Mouse (Mus musculus) MEL (cell line): ENCODE measurements around the gene Gfral. TPM values are rescaled to one million over a fixed set of nuclear protein-coding genes. Genes with fewer than 3 reads are reported as not detected.

Experiments used
- DNase-seq: peaks from one replicate; pipeline ENCODE4 v3.0.0; 2011; ENCODE audit warnings: low read depth, low spot score
- H3K27ac ChIP-seq: 2 replicates; pipeline ENCODE4 v1.5.1; 2012; ENCODE audit warnings: low read depth, mild to moderate bottlenecking, control low read depth, low read length, moderate library complexity; ENCODE audit not compliant: control insufficient read depth
- H3K27me3 ChIP-seq, 2 experiments: fragments of 150-350 bp in 1 of 2; sonication (generic) in 1 of 2; 2 replicates each; pipeline ENCODE4 v1.6.1; 2012; ENCODE audit warnings: low read length in 2 of 2, mild to moderate bottlenecking in 2 of 2, improper control_type of control experiment in 1 of 2, moderate library complexity in 1 of 2; ENCODE audit not compliant: insufficient read depth in 2 of 2, control insufficient read depth in 1 of 2
- H3K36me3 ChIP-seq, 2 experiments: 2 replicates each; pipeline ENCODE4 v1.6.1; 2012 to 2014; ENCODE audit warnings: low read length in 2 of 2, improper control_type of control experiment in 1 of 2, inconsistent platforms in 1 of 2, mild to moderate bottlenecking in 1 of 2; ENCODE audit not compliant: insufficient read depth in 2 of 2, control insufficient read depth in 1 of 2
- H3K4me1 ChIP-seq, 2 experiments: fragments of 150-350 bp in 1 of 2; sonication (generic) in 1 of 2; 2 replicates each; pipeline ENCODE4 v1.6.1; 2012; ENCODE audit warnings: low read length in 2 of 2, improper control_type of control experiment in 1 of 2, mild to moderate bottlenecking in 1 of 2; ENCODE audit not compliant: insufficient read depth in 2 of 2, control insufficient read depth in 1 of 2
- H3K4me3 ChIP-seq, 2 experiments: fragments of 150-350 bp in 1 of 2; sonication (generic) in 1 of 2; 2 replicates each; pipeline ENCODE4 v1.5.1; 2012; ENCODE audit warnings: low read depth in 2 of 2, low read length in 2 of 2, mild to moderate bottlenecking in 2 of 2, moderate library complexity in 2 of 2, control low read depth in 1 of 2, improper control_type of control experiment in 1 of 2; ENCODE audit not compliant: control insufficient read depth in 1 of 2, insufficient read depth in 1 of 2
- H3K79me2 ChIP-seq: 2 replicates; pipeline ENCODE4 v1.6.1; 2012; ENCODE audit warnings: mild to moderate bottlenecking, low read length, moderate library complexity; ENCODE audit not compliant: control insufficient read depth, poor library complexity, insufficient read depth
- H3K9ac ChIP-seq: 2 replicates; pipeline ENCODE4 v1.6.1; 2012; ENCODE audit warnings: low read depth, mild to moderate bottlenecking, control low read depth, low read length, moderate library complexity; ENCODE audit not compliant: control insufficient read depth, poor library complexity, severe bottlenecking
- H3K9me3 ChIP-seq: fragments of 150-350 bp; sonication (generic); replicated peaks from 2 replicates; pipeline ENCODE4 v1.6.1; 2012; ENCODE audit warnings: mild to moderate bottlenecking, low read length, improper control_type of control experiment, moderate library complexity; ENCODE audit not compliant: insufficient read depth
- BHLHE40 ChIP-seq: IDR thresholded peaks from 2 replicates; pipeline ENCODE4 v1.6.1; 2012; ENCODE audit warnings: low read depth, mild to moderate bottlenecking, inconsistent platforms, low read length, improper control_type of control experiment, borderline replicate concordance
- CHD2 ChIP-seq: IDR thresholded peaks from 2 replicates; pipeline ENCODE4 v1.6.1; 2011; ENCODE audit warnings: low read length, improper control_type of control experiment
- ELF1 ChIP-seq: IDR thresholded peaks from 2 replicates; pipeline ENCODE4 v1.6.1; 2014; ENCODE audit warnings: low read depth, mild to moderate bottlenecking, inconsistent platforms, low read length, improper control_type of control experiment, moderate library complexity
- EP300 ChIP-seq, 2 experiments: IDR thresholded peaks; 2 replicates each; pipeline ENCODE4 v1.6.1; 2011; ENCODE audit warnings: improper control_type of control experiment in 2 of 2, low read length in 2 of 2, low read depth in 1 of 2, mild to moderate bottlenecking in 1 of 2
- ETS1 ChIP-seq: IDR thresholded peaks from 2 replicates; pipeline ENCODE4 v1.6.1; 2012; ENCODE audit warnings: low read depth, mild to moderate bottlenecking, inconsistent platforms, low read length, improper control_type of control experiment, moderate library complexity
- GABPA ChIP-seq: IDR thresholded peaks from 2 replicates; pipeline ENCODE4 v1.6.1; 2012; ENCODE audit warnings: low read depth, mild to moderate bottlenecking, inconsistent platforms, low read length, improper control_type of control experiment, moderate library complexity
- GATA1 ChIP-seq: IDR thresholded peaks from 2 replicates; pipeline ENCODE4 v1.6.1; 2011; ENCODE audit warnings: low read depth, low read length, improper control_type of control experiment
- HCFC1 ChIP-seq: IDR thresholded peaks from 2 replicates; pipeline ENCODE4 v1.6.1; 2012; ENCODE audit warnings: low read depth, mild to moderate bottlenecking, inconsistent platforms, low read length, improper control_type of control experiment, moderate library complexity
- JUND ChIP-seq: IDR thresholded peaks from 2 replicates; pipeline ENCODE4 v1.6.1; 2011; ENCODE audit warnings: low read depth, mild to moderate bottlenecking, improper control_type of control experiment, low read length
- MAFK ChIP-seq: IDR thresholded peaks from 2 replicates; pipeline ENCODE4 v1.6.1; 2011; ENCODE audit warnings: low read depth, mild to moderate bottlenecking, low read length, improper control_type of control experiment, borderline replicate concordance
- MAX ChIP-seq: IDR thresholded peaks from 2 replicates; pipeline ENCODE4 v1.6.1; 2011; ENCODE audit warnings: low read length, improper control_type of control experiment
- MAZ ChIP-seq: IDR thresholded peaks from 2 replicates; pipeline ENCODE4 v1.6.1; 2012; ENCODE audit warnings: low read depth, mild to moderate bottlenecking, inconsistent platforms, low read length, improper control_type of control experiment
- NELFE ChIP-seq: IDR thresholded peaks from 2 replicates; pipeline ENCODE4 v1.6.1; 2011; ENCODE audit warnings: low read depth, low read length, improper control_type of control experiment
- POLR2AphosphoS2 ChIP-seq: IDR thresholded peaks from 2 replicates; pipeline ENCODE4 v1.6.1; 2011; ENCODE audit warnings: low read length, improper control_type of control experiment
- POLR2AphosphoS5 ChIP-seq: IDR thresholded peaks from 2 replicates; pipeline ENCODE4 v1.6.1; 2012; ENCODE audit warnings: low read depth, borderline replicate concordance, mild to moderate bottlenecking, inconsistent platforms, low read length, moderate library complexity, mixed read lengths
- RAD21 ChIP-seq: IDR thresholded peaks from 2 replicates; pipeline ENCODE4 v1.6.1; 2011; ENCODE audit warnings: mild to moderate bottlenecking, low read depth, low read length, improper control_type of control experiment
- RCOR1 ChIP-seq: IDR thresholded peaks from 2 replicates; pipeline ENCODE4 v1.6.1; 2012; ENCODE audit warnings: low read depth, mild to moderate bottlenecking, inconsistent platforms, low read length, improper control_type of control experiment
- SIN3A ChIP-seq: IDR thresholded peaks from 2 replicates; pipeline ENCODE4 v1.6.1; 2012; ENCODE audit warnings: low read length, improper control_type of control experiment, inconsistent platforms
- SMC3 ChIP-seq: IDR thresholded peaks from 2 replicates; pipeline ENCODE4 v1.6.1; 2011; ENCODE audit warnings: low read depth, low read length, improper control_type of control experiment
- TBP ChIP-seq: IDR thresholded peaks from 2 replicates; pipeline ENCODE4 v1.8.0; 2011; ENCODE audit warnings: low read depth, low read length, improper control_type of control experiment
- TCF12 ChIP-seq: IDR thresholded peaks from 2 replicates; pipeline ENCODE4 v1.6.1; 2014; ENCODE audit warnings: low read depth, mild to moderate bottlenecking, inconsistent platforms, low read length, improper control_type of control experiment, moderate library complexity
- UBTF ChIP-seq: IDR thresholded peaks from 2 replicates; pipeline ENCODE4 v1.6.1; 2012; ENCODE audit warnings: low read depth, mild to moderate bottlenecking, inconsistent platforms, low read length, improper control_type of control experiment, moderate library complexity, borderline replicate concordance; ENCODE audit not compliant: insufficient read depth
- USF2 ChIP-seq, 2 experiments: IDR thresholded peaks; 2 replicates each; pipeline ENCODE4 v1.6.1; 2011 to 2012; ENCODE audit warnings: improper control_type of control experiment in 2 of 2, low read length in 2 of 2, borderline replicate concordance in 1 of 2, inconsistent platforms in 1 of 2, low read depth in 1 of 2, mild to moderate bottlenecking in 1 of 2; ENCODE audit not compliant: insufficient read depth in 1 of 2
- ZKSCAN1 ChIP-seq: IDR thresholded peaks from 2 replicates; pipeline ENCODE4 v1.6.1; 2012; ENCODE audit warnings: low read depth, mild to moderate bottlenecking, inconsistent platforms, low read length, improper control_type of control experiment, moderate library complexity
- polyA plus RNA-seq, 2 experiments: library from polyadenylated mRNA; stranded (reverse) in 1 of 2; unstranded in 1 of 2; fragments of >175 nt in 1 of 2; fragments of >200 nt in 1 of 2; gene quantifications; 2 replicates each; pipeline versions ENCODE4 v1.2.1 to v1.2.4; 2012; ENCODE audit warnings: low replicate concordance in 2 of 2, low read depth in 1 of 2; ENCODE audit not compliant: insufficient read length in 2 of 2, insufficient read depth in 1 of 2, missing spikeins in 1 of 2
- total RNA-seq: library from RNA; depleted of rRNA; stranded (reverse); fragments of 300-350 nt; gene quantifications from 2 replicates; pipeline ENCODE4 v1.2.3, GENCODE M21; 2012; rRNA removed

Gfral gene
- not detected in 2 replicates for total RNA-seq
- polyA plus RNA-seq = not detected

DNA sequence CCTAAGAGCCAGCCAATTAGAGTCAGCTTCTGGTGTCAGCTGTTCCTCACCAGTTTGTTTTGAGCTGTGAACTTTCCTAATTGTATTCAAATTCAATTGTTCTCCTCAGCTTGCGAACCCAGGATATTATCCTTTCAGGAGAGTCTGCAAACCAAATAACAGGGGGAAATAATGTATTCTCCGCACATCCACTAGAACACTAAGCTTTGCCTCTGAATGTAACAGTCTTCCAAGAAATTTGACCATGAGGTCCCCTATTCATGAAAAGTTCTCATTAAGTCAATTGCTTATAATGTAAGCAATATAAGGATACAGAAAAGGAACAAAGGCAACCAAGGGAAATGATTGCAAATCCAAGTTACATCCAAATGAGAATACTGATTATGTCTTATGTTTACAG, at the start of gene Gfral:
Gene Gfral (minus strand): TSS at position 101 of the 400 bp plus-strand sequence.
- DNase-seq = no peak
- Histone ChIP-seq H3K27ac (no peak within 1 kb of the TSS), H3K9ac (no peak within 1 kb of the TSS), H3K4me1 (no peaks in the 10 kb centered on the region), H3K36me3 (no peaks in the 10 kb centered on the region), H3K27me3 (no peaks in the 10 kb centered on the region), H3K79me2 (no peaks in the 10 kb centered on the region), H3K9me3 (no peaks in the 10 kb centered on the region), H3K4me3 (no peak within 1 kb of the TSS)
- no peak for TF ChIP-seq EP300 (IDR thresholded peaks at IDR 0.05; ENCODE audit: low read depth in 1 of 2, low read length in 2 of 2)
- TF ChIP-seq TBP = no peak
- TF ChIP-seq ZKSCAN1 = no peak
- TF ChIP-seq HCFC1 = no peak
- no peak for TF ChIP-seq ELF1
- no peak for TF ChIP-seq UBTF
- no peak for TF ChIP-seq POLR2AphosphoS5
- no peak for TF ChIP-seq TCF12
- no peak for TF ChIP-seq MAX
- no peak for TF ChIP-seq ETS1
- no peak for TF ChIP-seq SMC3
- no peak for TF ChIP-seq POLR2AphosphoS2
- no peak for TF ChIP-seq MAZ

DNA sequence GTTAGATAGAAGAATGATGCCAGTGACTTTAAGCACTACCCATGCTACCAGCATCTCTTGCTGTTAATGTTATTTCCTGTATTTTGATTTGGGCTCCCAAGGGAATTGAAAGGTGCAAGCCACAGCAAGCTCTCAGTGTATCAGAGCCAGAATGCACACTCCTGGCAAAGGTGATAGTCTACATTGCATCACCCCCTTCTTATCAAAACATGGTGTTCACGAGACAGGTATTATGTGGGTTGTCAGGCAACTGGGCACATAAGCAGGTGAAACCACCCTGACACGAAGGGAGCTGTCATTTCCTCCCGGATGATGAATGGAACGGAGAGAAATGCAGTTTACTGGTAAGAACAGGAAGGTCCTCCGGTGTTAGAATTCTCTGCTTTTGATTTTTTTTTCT, 44.3 kb upstream of the Gfral start:
- Histone ChIP-seq H3K27me3 (no peaks in the 10 kb centered on the region), H3K36me3 (no peaks in the 10 kb centered on the region), H3K4me3 (no peak overlapping the region), H3K79me2 (no peaks in the 10 kb centered on the region), H3K27ac (no peak overlapping the region), H3K9me3 (no peaks in the 10 kb centered on the region), H3K9ac (no peak overlapping the region), H3K4me1 (no peaks in the 10 kb centered on the region)
- TF ChIP-seq RCOR1 = no peak
- TF ChIP-seq MAFK = no peak
- no peak for TF ChIP-seq USF2 (IDR thresholded peaks at IDR 0.05; ENCODE audit: borderline replicate concordance in 1 of 2, insufficient read depth in 1 of 2, low read depth in 1 of 2, low read length in 2 of 2)
- TF ChIP-seq JUND = no peak
- TF ChIP-seq GABPA = no peak
- TF ChIP-seq SIN3A = no peak
- no peak for TF ChIP-seq BHLHE40
- no peak for TF ChIP-seq RAD21
- no peak for TF ChIP-seq MAZ
- no peak for TF ChIP-seq NELFE
- no peak for TF ChIP-seq TBP
- no peak for TF ChIP-seq UBTF
- no peak for TF ChIP-seq GATA1
- TF ChIP-seq CHD2 = no peak
- DNase-seq = no peak
